Mouse (Mus musculus): ENCODE data around the gene Plcb3. TPM values are rescaled to one million over a fixed set of nuclear protein-coding genes. Genes with fewer than 3 reads are reported as not detected.
A peak's percentile ranks its signal among the peaks of the same experiment; 100 is the strongest.
"Not testable (repeated sequence)": the region's sequence is repeated elsewhere in the genome, so short reads cannot be mapped to it uniquely, and the experiment has no call there.

The Plcb3 gene
- polyA plus RNA-seq, 1 experiment from 2014 or later = 138 TPM

- Histone ChIP-seq H3K4me2 (ENCODE audit: low read length) (no peak overlapping the region), H3K4me1 (replicated peaks; ENCODE audit: control insufficient read depth, insufficient read depth, low read length) (peaks cover 13% of the 10 kb centered on the region), H3K4me3 (ENCODE audit: low read depth, low read length) (no peak overlapping the region), H3K9me3 (ENCODE audit: control insufficient read depth, low read length) (no peaks in the 10 kb centered on the region), H3K27me3 (replicated peaks; ENCODE audit: control insufficient read depth, insufficient read depth, low read length) (no peaks in the 10 kb centered on the region), H3K36me3 (ENCODE audit: control insufficient read depth, insufficient read depth, low read length) (peaks cover 28% of the 10 kb centered on the region), H3K9ac (ENCODE audit: low read length) (no peak overlapping the region), H3K27ac (ENCODE audit: low read depth) (no peak overlapping the region)
- DNase-seq (ENCODE audit: low spot score) = no peak
- 78% methylated on average over 4 of the region's 4 CpGs for WGBS
- no peak for ATAC-seq (replicated peaks; ENCODE audit: low FRiP score, low TSS enrichment, low read depth)
These were observed 59.8 kb downstream of the Plcb3 start for GRCm38 (mm10) chr19:6916496-6916895.

GRCm38 (mm10) chr19:6915276-6915675, 61.0 kb downstream of the Plcb3 start:
- Histone ChIP-seq H3K4me3 (ENCODE audit: low read depth, low read length) (no peak overlapping the region), H3K27me3 (replicated peaks; ENCODE audit: control insufficient read depth, insufficient read depth, low read length) (no peaks in the 10 kb centered on the region), H3K4me2 (ENCODE audit: low read length) (no peak overlapping the region), H3K4me1 (replicated peaks; ENCODE audit: control insufficient read depth, insufficient read depth, low read length) (peaks cover 13% of the 10 kb centered on the region), H3K9me3 (ENCODE audit: control insufficient read depth, low read length) (no peaks in the 10 kb centered on the region), H3K27ac (ENCODE audit: low read depth) (no peak overlapping the region), H3K9ac (ENCODE audit: low read length) (no peak overlapping the region), H3K36me3 (ENCODE audit: control insufficient read depth, insufficient read depth, low read length) (peaks cover 34% of the 10 kb centered on the region)
- ATAC-seq (replicated peaks; ENCODE audit: low FRiP score, low TSS enrichment, low read depth) (no peak), DNase-seq (ENCODE audit: low spot score) (no peak)
- 77% methylated on average over 4 of the region's 4 CpGs for WGBS

- Histone ChIP-seq H3K4me1 (replicated peaks; ENCODE audit: control insufficient read depth, insufficient read depth, low read length) (peaks cover 6% of the 10 kb centered on the region), H3K36me3 (ENCODE audit: control insufficient read depth, insufficient read depth, low read length) (peaks cover 34% of the 10 kb centered on the region), H3K9me3 (ENCODE audit: control insufficient read depth, low read length) (no peaks in the 10 kb centered on the region), H3K9ac (ENCODE audit: low read length) (no peak overlapping the region), H3K4me3 (ENCODE audit: low read depth, low read length) (no peak overlapping the region), H3K27me3 (replicated peaks; ENCODE audit: control insufficient read depth, insufficient read depth, low read length) (no peaks in the 10 kb centered on the region), H3K27ac (ENCODE audit: low read depth) (no peak overlapping the region), H3K4me2 (ENCODE audit: low read length) (no peak overlapping the region)
- WGBS = 94% methylated on average over 9 of the region's 9 CpGs
- no peak for DNase-seq (ENCODE audit: low spot score)
- no peak for ATAC-seq (replicated peaks; ENCODE audit: low FRiP score, low TSS enrichment, low read depth)
These were observed 61.7 kb downstream of the Plcb3 start for GRCm38 (mm10) chr19:6914540-6914939.

GRCm38 (mm10) chr19:6913991-6914390, 62.3 kb downstream of the Plcb3 start:
- no peaks in the 10 kb centered on the region for H3K9me3 ChIP-seq (ENCODE audit: control insufficient read depth, low read length)
- WGBS = 79% methylated on average over 11 of the region's 11 CpGs
- no peak overlapping the region for H3K4me3 ChIP-seq (ENCODE audit: low read depth, low read length)
- H3K27me3 ChIP-seq (replicated peaks; ENCODE audit: control insufficient read depth, insufficient read depth, low read length) = no peaks in the 10 kb centered on the region
- no peak for ATAC-seq (replicated peaks; ENCODE audit: low FRiP score, low TSS enrichment, low read depth)
- peaks cover 34% of the 10 kb centered on the region for H3K36me3 ChIP-seq (ENCODE audit: control insufficient read depth, insufficient read depth, low read length)
- peak; percentile 45 for DNase-seq (ENCODE audit: low spot score)
- no peak overlapping the region for H3K9ac ChIP-seq (ENCODE audit: low read length)
- H3K27ac ChIP-seq (ENCODE audit: low read depth) = no peak overlapping the region
- H3K4me1 ChIP-seq (replicated peaks; ENCODE audit: control insufficient read depth, insufficient read depth, low read length) = peaks cover 6% of the 10 kb centered on the region
- H3K4me2 ChIP-seq (ENCODE audit: low read length) = no peak overlapping the region

GRCm38 (mm10) chr19:6913036-6913435, 63.2 kb downstream of the Plcb3 start:
- Histone ChIP-seq H3K36me3 (ENCODE audit: control insufficient read depth, insufficient read depth, low read length) (peaks cover 29% of the 10 kb centered on the region), H3K9me3 (ENCODE audit: control insufficient read depth, low read length) (no peaks in the 10 kb centered on the region), H3K9ac (ENCODE audit: low read length) (no peak overlapping the region), H3K4me1 (replicated peaks; ENCODE audit: control insufficient read depth, insufficient read depth, low read length) (peaks cover 16% of the 10 kb centered on the region), H3K27me3 (replicated peaks; ENCODE audit: control insufficient read depth, insufficient read depth, low read length) (no peaks in the 10 kb centered on the region), H3K4me2 (ENCODE audit: low read length) (no peak overlapping the region), H3K4me3 (ENCODE audit: low read depth, low read length) (no peak overlapping the region), H3K27ac (ENCODE audit: low read depth) (no peak overlapping the region)
- ATAC-seq (replicated peaks; ENCODE audit: low FRiP score, low TSS enrichment, low read depth) (no peak), DNase-seq (ENCODE audit: low spot score) (no peak)
- 85% methylated on average over 6 of the region's 6 CpGs for whole genome bisulfite sequencing

- Histone ChIP-seq H3K36me3 (ENCODE audit: control insufficient read depth, insufficient read depth, low read length) (peaks cover 29% of the 10 kb centered on the region), H3K4me1 (replicated peaks; ENCODE audit: control insufficient read depth, insufficient read depth, low read length) (peaks cover 18% of the 10 kb centered on the region), H3K4me3 (ENCODE audit: low read depth, low read length) (no peak overlapping the region), H3K27ac (ENCODE audit: low read depth) (no peak overlapping the region), H3K9me3 (ENCODE audit: control insufficient read depth, low read length) (no peaks in the 10 kb centered on the region), H3K27me3 (replicated peaks; ENCODE audit: control insufficient read depth, insufficient read depth, low read length) (no peaks in the 10 kb centered on the region), H3K9ac (ENCODE audit: low read length) (no peak overlapping the region), H3K4me2 (ENCODE audit: low read length) (no peak overlapping the region)
- 93% methylated on average over 15 of the region's 15 CpGs for WGBS
- DNase-seq (ENCODE audit: low spot score) = no peak
- no peak for ATAC-seq (replicated peaks; ENCODE audit: low FRiP score, low TSS enrichment, low read depth)
These were observed 63.9 kb downstream of the Plcb3 start for GRCm38 (mm10) chr19:6912205-6912970.

- Histone ChIP-seq H3K4me2 (ENCODE audit: low read length) (peak overlapping the region; percentile 78), H3K27ac (ENCODE audit: low read depth) (no peak overlapping the region), H3K4me3 (ENCODE audit: low read depth, low read length) (peak overlapping the region; percentile 74), H3K9me3 (ENCODE audit: control insufficient read depth, low read length) (no peaks in the 10 kb centered on the region), H3K27me3 (replicated peaks; ENCODE audit: control insufficient read depth, insufficient read depth, low read length) (no peaks in the 10 kb centered on the region), H3K36me3 (ENCODE audit: control insufficient read depth, insufficient read depth, low read length) (peaks cover 39% of the 10 kb centered on the region), H3K4me1 (replicated peaks; ENCODE audit: control insufficient read depth, insufficient read depth, low read length) (peaks cover 18% of the 10 kb centered on the region), H3K9ac (ENCODE audit: low read length) (0 out of 2 replicates have a peak overlapping the region, but pooled peaks have one; percentile 25)
- 86% methylated on average over 19 of the region's 19 CpGs for WGBS
- DNase-seq (ENCODE audit: low spot score) = no peak
- no peak for ATAC-seq (replicated peaks; ENCODE audit: low FRiP score, low TSS enrichment, low read depth)
These were observed 64.9 kb downstream of the Plcb3 start for GRCm38 (mm10) chr19:6911101-6912074.

- under 1% methylated on average over 30 of the region's 30 CpGs for WGBS
- ATAC-seq (replicated peaks; ENCODE audit: low FRiP score, low TSS enrichment, low read depth) = peak; percentile 40
These were observed 66.0 kb downstream of the Plcb3 start for GRCm38 (mm10) chr19:6910306-6910705.

More at GRCm38 (mm10) chr19:6910306-6910705, 66.0 kb downstream of the Plcb3 start:
- not testable (repeated sequence) for DNase-seq (ENCODE audit: low spot score); H3K27me3 ChIP-seq (replicated peaks; ENCODE audit: control insufficient read depth, insufficient read depth, low read length); H3K9me3 ChIP-seq (ENCODE audit: control insufficient read depth, low read length)
- peaks cover 18% of the 10 kb centered on the region for H3K4me1 ChIP-seq (replicated peaks; ENCODE audit: control insufficient read depth, insufficient read depth, low read length)
- peak overlapping the region; percentile 74 for H3K4me3 ChIP-seq (ENCODE audit: low read depth, low read length)
- H3K9ac ChIP-seq (ENCODE audit: low read length) = peak overlapping the region; percentile 74
- H3K4me2 ChIP-seq (ENCODE audit: low read length) = peak overlapping the region; percentile 78
- peak overlapping the region; percentile 99 for H3K27ac ChIP-seq (ENCODE audit: low read depth)
- H3K36me3 ChIP-seq (ENCODE audit: control insufficient read depth, insufficient read depth, low read length) = peaks cover 48% of the 10 kb centered on the region
